8 mouse cellular contexts compared by ENCODE assay signal in the genomic region with DNA sequence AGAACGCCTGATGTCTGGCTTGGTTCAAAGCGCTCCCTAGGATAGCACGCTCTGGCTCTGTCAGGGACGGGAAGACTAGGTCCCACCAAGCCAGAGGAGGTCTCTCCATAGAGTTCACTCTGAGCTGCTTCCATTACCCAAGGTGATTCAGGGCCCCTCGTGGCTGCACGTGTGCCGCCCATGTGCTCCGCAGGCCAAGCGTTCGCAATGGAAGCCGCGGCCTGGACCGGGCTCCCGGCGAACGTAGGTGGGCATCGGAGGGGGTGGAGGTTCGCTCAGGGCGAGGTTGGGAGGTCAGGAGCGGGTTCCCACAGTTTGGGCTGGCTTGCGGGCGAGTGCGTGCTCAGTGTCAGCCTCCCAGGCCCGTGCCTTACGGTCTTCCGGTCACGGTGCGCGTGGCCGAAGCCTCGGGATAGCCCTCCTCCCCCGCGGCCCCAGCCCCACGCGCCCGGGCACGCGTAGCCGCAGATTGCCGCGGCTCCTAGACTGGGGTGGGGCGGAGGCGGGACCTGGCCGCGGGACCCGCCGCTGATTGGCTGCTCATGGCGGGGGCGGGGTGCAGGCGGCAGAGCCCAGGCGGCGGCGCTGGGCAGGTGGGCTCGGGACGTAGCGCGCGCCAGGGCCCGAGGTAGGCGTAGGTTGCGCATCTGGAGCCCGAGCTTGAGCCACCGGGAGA. TPM values are rescaled to one million over a fixed set of nuclear protein-coding genes. Genes with fewer than 3 reads are reported as not detected.
DNase-seq lines count a peak whose midpoint lies in the region; ATAC-seq and TF ChIP-seq lines count a peak whose summit lies in the region.

No protein-coding gene starts in this region.

- no peak overlapping the region for H3K27ac ChIP-seq in forebrain, embryonic 14.5 days (ENCODE audit: low read depth, low read length)
- no peak overlapping the region for H3K27ac ChIP-seq in liver, embryonic 15.5 days (replicated peaks)
- H3K27ac ChIP-seq in neural tube, embryonic 13.5 days (replicated peaks) = no peak overlapping the region
- no peak overlapping the region for H3K27ac ChIP-seq in stomach, postnatal 0 days (replicated peaks)

- H3K36me3 ChIP-seq in forebrain, embryonic 14.5 days (ENCODE audit: control insufficient read depth, insufficient read depth, low read length) = no peaks in the 10 kb centered on the region
- no peaks in the 10 kb centered on the region for H3K36me3 ChIP-seq in liver, embryonic 15.5 days (replicated peaks)
- no peaks in the 10 kb centered on the region for H3K36me3 ChIP-seq in neural tube, embryonic 13.5 days
- H3K36me3 ChIP-seq in stomach, postnatal 0 days (ENCODE audit: control insufficient read depth, insufficient read depth, low read length) = no peaks in the 10 kb centered on the region

- TF ChIP-seq CTCF in stomach, postnatal 0 days (IDR thresholded peaks at IDR 0.05; ENCODE audit: low read depth) = no peak

- peak overlapping the region; percentile 58 for H3K9ac ChIP-seq in forebrain, embryonic 14.5 days (ENCODE audit: low read length)
- H3K9ac ChIP-seq in liver, embryonic 15.5 days = no peak overlapping the region
- peak overlapping the region; percentile 68 for H3K9ac ChIP-seq in neural tube, embryonic 13.5 days
- H3K9ac ChIP-seq in stomach, postnatal 0 days (ENCODE audit: low read length) = peak overlapping the region; percentile 55

- intact Hi-C loops in heart, postnatal 10 days (cut with DNase I) = loop anchor here (5.0 kb wide), 1 partner anchor 220 kb away; a partner anchor contains a TSS

- H3K4me3 ChIP-seq in forebrain, embryonic 14.5 days (ENCODE audit: low read depth, low read length) = peak overlapping the region; percentile 49
- peak overlapping the region; percentile 50 for H3K4me3 ChIP-seq in liver, embryonic 15.5 days (replicated peaks)
- H3K4me3 ChIP-seq in neural tube, embryonic 13.5 days = peak overlapping the region; percentile 52
- peak overlapping the region; percentile 49 for H3K4me3 ChIP-seq in stomach, postnatal 0 days (ENCODE audit: low read depth, low read length)

- peak; percentile 97 for ATAC-seq in forebrain, embryonic 14.5 days
- peak; percentile 77 for ATAC-seq in liver, embryonic 15.5 days (ENCODE audit: insufficient read depth)
- peak; percentile 96 for ATAC-seq in neural tube, embryonic 13.5 days (ENCODE audit: low read depth)
- ATAC-seq in stomach, postnatal 0 days (ENCODE audit: low FRiP score, low TSS enrichment) = peak; percentile 91

- H3K27me3 ChIP-seq in forebrain, embryonic 14.5 days (replicated peaks; ENCODE audit: control insufficient read depth, insufficient read depth, low read length) = peaks cover 34% of the 10 kb centered on the region
- peaks cover 79% of the 10 kb centered on the region for H3K27me3 ChIP-seq in liver, embryonic 15.5 days
- H3K27me3 ChIP-seq in neural tube, embryonic 13.5 days = peaks cover 70% of the 10 kb centered on the region
- peaks cover 7% of the 10 kb centered on the region for H3K27me3 ChIP-seq in stomach, postnatal 0 days (ENCODE audit: control insufficient read depth, insufficient read depth, low read length)

- no peak for TF ChIP-seq EP300 in stomach, postnatal 0 days (optimal IDR thresholded peaks at IDR 0.05)

- DNase-seq in CD4-positive helper T cell, adult 2 months (ENCODE audit: low read depth, low spot score) = peak; percentile 55
- peak; percentile 19 for DNase-seq in c-Kit-positive CD71-positive TER-119-positive erythroid progenitor cells, embryonic 14.5 days (ENCODE audit: low spot score)
- DNase-seq in forebrain, embryonic 14.5 days (ENCODE audit: low spot score) = peak; percentile 78
- DNase-seq in heart, postnatal 10 days = peak; percentile 87 to 89
- DNase-seq in kidney, postnatal 36 days = peak; percentile 87 to 93
- peak; percentile 87 for DNase-seq in stomach, postnatal 0 days (ENCODE audit: low spot score)

- no peaks in the 10 kb centered on the region for H3K9me3 ChIP-seq in forebrain, embryonic 14.5 days (replicated peaks; ENCODE audit: control insufficient read depth, low read length)
- no peaks in the 10 kb centered on the region for H3K9me3 ChIP-seq in liver, embryonic 15.5 days (replicated peaks)
- no peaks in the 10 kb centered on the region for H3K9me3 ChIP-seq in neural tube, embryonic 13.5 days
- no peaks in the 10 kb centered on the region for H3K9me3 ChIP-seq in stomach, postnatal 0 days (ENCODE audit: control insufficient read depth, low read length)

- peaks cover 7% of the 10 kb centered on the region; the same call in 1 of the 2 replicates for H3K4me1 ChIP-seq in forebrain, embryonic 14.5 days (ENCODE audit: control insufficient read depth, insufficient read depth, low read length)
- peaks cover 15% of the 10 kb centered on the region for H3K4me1 ChIP-seq in liver, embryonic 15.5 days (replicated peaks)
- peaks cover 18% of the 10 kb centered on the region for H3K4me1 ChIP-seq in neural tube, embryonic 13.5 days (replicated peaks)
- 0 out of 2 replicates have a peak, but pooled peaks cover 3% of the 10 kb centered on the region for H3K4me1 ChIP-seq in stomach, postnatal 0 days (replicated peaks; ENCODE audit: control insufficient read depth, insufficient read depth)

- peak overlapping the region; percentile 92 for H3K4me2 ChIP-seq in forebrain, embryonic 14.5 days (ENCODE audit: low read length)
- peak overlapping the region; percentile 72 for H3K4me2 ChIP-seq in liver, embryonic 15.5 days
- H3K4me2 ChIP-seq in neural tube, embryonic 13.5 days = peak overlapping the region; percentile 94
- peak overlapping the region; percentile 97 for H3K4me2 ChIP-seq in stomach, postnatal 0 days (replicated peaks; ENCODE audit: low read depth)

- under 1% methylated on average over 63 of the region's 63 CpGs for WGBS in forebrain, embryonic 14.5 days
- WGBS in liver, embryonic 15.5 days (ENCODE audit: insufficient replicate concordance) = 2% methylated on average over 63 of the region's 63 CpGs
- WGBS in neural tube, embryonic 13.5 days = 1% methylated on average over 63 of the region's 63 CpGs
- WGBS in stomach, postnatal 0 days = 2% methylated on average over 47 of the region's 63 CpGs

RNA-seq across cellular contexts. Expression of a gene that starts 1.0 kb away (rescaled TPM):
- polyA plus RNA-seq in forebrain, embryonic 14.5 days (2014; fragmentation: Nextera tagmentation; extraction: Ambion mirVana) = 0.52 and 0.94 TPM in 2 replicates
- total RNA-seq in heart, postnatal 10 days (2021) = 1 to 10 TPM; 2.4 to 3.5 TPM
- not detected in 2 replicates for polyA plus RNA-seq in liver, embryonic 15.5 days (2015; fragmentation: Nextera tagmentation; extraction: Ambion mirVana)
- 1.8 and 2.0 TPM in 2 replicates for polyA plus RNA-seq in neural tube, embryonic 13.5 days (2015; fragmentation: Nextera tagmentation; extraction: Ambion mirVana)
- 1.2 and 1.8 TPM in 2 replicates for polyA plus RNA-seq in stomach, postnatal 0 days (2015; fragmentation: Nextera tagmentation; extraction: Ambion mirVana)

Comparison
In these comparisons a context has a peak if more than half of its experiments do, and no peak if none do; other contexts are left out.
1. DNase-seq: peak in every context shown above with its lines; median percentile 90 in kidney, postnatal 36 days; 88 in heart, postnatal 10 days; 87 in stomach, postnatal 0 days; 78 in forebrain, embryonic 14.5 days; 55 in CD4-positive helper T cell, adult 2 months; 19 in c-Kit-positive CD71-positive TER-119-positive erythroid progenitor cells, embryonic 14.5 days.